ENCODE assay signal across 25 mouse cellular contexts in the genomic region with DNA sequence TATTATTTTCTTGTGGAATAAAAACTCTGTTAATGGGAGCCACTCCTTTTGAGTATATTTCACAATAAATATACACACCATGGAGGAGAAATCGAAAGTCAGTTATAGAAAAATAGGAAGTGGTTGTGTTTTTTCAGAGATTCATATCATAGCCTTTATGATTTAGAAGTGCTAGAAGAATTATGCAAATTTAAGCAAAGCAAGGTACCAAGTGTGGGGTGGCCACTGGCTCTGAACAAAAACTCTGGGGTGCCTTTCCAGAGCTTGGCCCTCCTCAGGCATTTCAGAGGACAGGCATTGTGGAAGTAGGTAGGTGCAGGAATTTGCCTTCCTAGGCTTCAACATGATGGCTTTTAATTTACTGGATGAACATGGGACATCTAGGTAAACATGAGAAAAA. TPM values are rescaled to one million over a fixed set of nuclear protein-coding genes. Genes with fewer than 3 reads are reported as not detected.
DNase-seq lines count a peak whose midpoint lies in the region; ATAC-seq lines count a peak whose summit lies in the region.
"Not testable (repeated sequence)": the region's sequence is repeated elsewhere in the genome, so short reads cannot be mapped to it uniquely, and the experiment has no call there.
"Had no signal": no experiment of that assay in that cellular context is flagged by ENCODE, and none has a peak within 500 bp of the region (broad histone marks: within the 10 kb centered on the region; RNA-seq: fewer than 3 reads in every experiment).

No protein-coding gene starts in this region.

- peak; percentile 38 for ATAC-seq in activated CD4-positive, CD25-positive, alpha-beta regulatory T cell, adult 4 months
- ATAC-seq in common myeloid progenitor, adult 5-6 weeks (replicated peaks; ENCODE audit: low read depth, poor library complexity, severe bottlenecking): peak; percentile 63
- ATAC-seq in inflammation-experienced regulatory T-cells, adult 6 months: peak; percentile 53
- ATAC-seq in megakaryocyte progenitor cell, adult 5-6 weeks (replicated peaks; ENCODE audit: poor library complexity): peak; percentile 42
- peak; percentile 50 for ATAC-seq in neutrophil, adult 5-6 weeks (ENCODE audit: extremely low read depth, insufficient number of reproducible peaks, low FRiP score, poor library complexity, severe bottlenecking)

- not testable (repeated sequence) for H3K27me3 ChIP-seq in splenic B cell, adult 2 months (ENCODE audit: control insufficient read depth, insufficient read depth, low read length, poor library complexity, severe bottlenecking)

- DNase-seq in CD4-positive helper T cell, adult 2 months (ENCODE audit: low read depth, low spot score): peak; percentile 65
- peak; percentile 75 for DNase-seq in splenic B cell, adult 2 months (ENCODE audit: low read depth, low spot score)

- H3K36me3 ChIP-seq in splenic B cell, adult 2 months (ENCODE audit: control insufficient read depth, insufficient read depth, low read length, poor library complexity, severe bottlenecking): not testable (repeated sequence)

RNA-seq across cellular contexts. Expression of a gene that starts 11.6 kb away (rescaled TPM):
- polyA plus RNA-seq in activated CD4-positive, CD25-positive, alpha-beta regulatory T cell, adult 4 months (2017; shearing (Covaris generic)): 100 to 1,000 TPM; 497 to 564 TPM
- 1.7 and 2.1 TPM in 2 replicates for total RNA-seq in common myeloid progenitor, adult 5-6 weeks (2017)
- 100 to 1,000 TPM; 382 to 635 (median 544) TPM for polyA plus RNA-seq in inflammation-experienced regulatory T-cells, adult 6 months (2017; shearing (Covaris generic))
- total RNA-seq in megakaryocyte progenitor cell, adult 5-6 weeks (2015): 0.67 and 2.5 TPM in 2 replicates
- 1.2 and 1.3 TPM in 2 replicates for total RNA-seq in megakaryocyte progenitor cell, adult 5-6 weeks (2017)
- total RNA-seq in neutrophil, adult 5-6 weeks (2017): 335 and 348 TPM in 2 replicates
- total RNA-seq: adrenal gland, adult 2 months; adrenal gland, postnatal 4 days; forebrain, postnatal 0 days; gastrocnemius, adult 2 months had no signal
- polyA plus RNA-seq: adrenal gland, adult 2 months; embryonic facial prominence, embryonic 12.5 days; forebrain, embryonic 11.5 days; forebrain, embryonic 14.5 days; G1E; heart, embryonic 12.5 days; heart, embryonic 15.5 days; hindbrain, embryonic 10.5 days; hindbrain, embryonic 13.5 days; hindbrain, embryonic 16.5 days; intestine, embryonic 14.5 days; Patski had no signal

RNA-seq across cellular contexts. Expression of a gene that starts 19.0 kb away (rescaled TPM):
- polyA plus RNA-seq in activated CD4-positive, CD25-positive, alpha-beta regulatory T cell, adult 4 months (2017; shearing (Covaris generic)): 1,000 to 10,000 TPM; 1,243 to 1,295 TPM
- total RNA-seq in common myeloid progenitor, adult 5-6 weeks (2017): 13.9 and 26.6 TPM in 2 replicates
- 1,000 to 10,000 TPM; 1,170 to 1,320 (median 1,200) TPM for polyA plus RNA-seq in inflammation-experienced regulatory T-cells, adult 6 months (2017; shearing (Covaris generic))
- total RNA-seq in megakaryocyte progenitor cell, adult 5-6 weeks (2015): 44.8 and 47.0 TPM in 2 replicates
- 19.8 and 24.4 TPM in 2 replicates for total RNA-seq in megakaryocyte progenitor cell, adult 5-6 weeks (2017)
- total RNA-seq in neutrophil, adult 5-6 weeks (2017): 108 and 112 TPM in 2 replicates
- polyA plus RNA-seq: Patski had no signal

RNA-seq across cellular contexts. Expression of a gene that starts 28.1 kb away (rescaled TPM):
- polyA plus RNA-seq in activated CD4-positive, CD25-positive, alpha-beta regulatory T cell, adult 4 months (2017; shearing (Covaris generic)): 10 to 100 TPM; 12.5 to 13.3 TPM
- 108 and 113 TPM in 2 replicates for total RNA-seq in common myeloid progenitor, adult 5-6 weeks (2017)
- 10 to 100 TPM; 17.0 to 36.7 (median 21.0) TPM for polyA plus RNA-seq in inflammation-experienced regulatory T-cells, adult 6 months (2017; shearing (Covaris generic))
- 181 and 238 TPM in 2 replicates for total RNA-seq in megakaryocyte progenitor cell, adult 5-6 weeks (2015)
- 142 and 174 TPM in 2 replicates for total RNA-seq in megakaryocyte progenitor cell, adult 5-6 weeks (2017)
- 34.3 and 38.1 TPM in 2 replicates for total RNA-seq in neutrophil, adult 5-6 weeks (2017)
- polyA plus RNA-seq: Patski had no signal

RNA-seq across cellular contexts. Expression of a gene that starts 39.3 kb away (rescaled TPM):
- 1 to 10 TPM; 4.1 to 4.9 TPM for polyA plus RNA-seq in activated CD4-positive, CD25-positive, alpha-beta regulatory T cell, adult 4 months (2017; shearing (Covaris generic))
- total RNA-seq in common myeloid progenitor, adult 5-6 weeks (2017): not detected in 2 replicates
- polyA plus RNA-seq in inflammation-experienced regulatory T-cells, adult 6 months (2017; shearing (Covaris generic)): 1 to 10 TPM; 2.1 to 5.3 (median 3.7) TPM
- not detected in 2 replicates for total RNA-seq in megakaryocyte progenitor cell, adult 5-6 weeks (2015)
- total RNA-seq in megakaryocyte progenitor cell, adult 5-6 weeks (2017): not detected in 2 replicates
- 0.58 TPM in 1 of 2 replicates, not detected in the other for total RNA-seq in neutrophil, adult 5-6 weeks (2017)
- total RNA-seq: CH12.LX; forebrain, postnatal 0 days had no signal
- polyA plus RNA-seq: forebrain, embryonic 14.5 days; forebrain, postnatal 0 days; frontal cortex, adult 2 months; G1E; hindbrain, embryonic 13.5 days; hindbrain, embryonic 16.5 days had no signal

RNA-seq across cellular contexts. Expression of a gene that starts 53.9 kb away (rescaled TPM):
- polyA plus RNA-seq in activated CD4-positive, CD25-positive, alpha-beta regulatory T cell, adult 4 months (2017; shearing (Covaris generic)): 1,000 to 10,000 TPM; 2,094 to 2,461 TPM
- 3.1 and 10.3 TPM in 2 replicates for total RNA-seq in common myeloid progenitor, adult 5-6 weeks (2017)
- 1,000 to 10,000 TPM; 2,395 to 2,899 (median 2,705) TPM for polyA plus RNA-seq in inflammation-experienced regulatory T-cells, adult 6 months (2017; shearing (Covaris generic))
- total RNA-seq in megakaryocyte progenitor cell, adult 5-6 weeks (2015): 4.8 and 5.3 TPM in 2 replicates
- 0.88 and 1.00 TPM in 2 replicates for total RNA-seq in megakaryocyte progenitor cell, adult 5-6 weeks (2017)
- total RNA-seq in neutrophil, adult 5-6 weeks (2017): 44.8 and 59.4 TPM in 2 replicates
- total RNA-seq: CH12.LX; forebrain, postnatal 0 days; gastrocnemius, adult 2 months had no signal
- polyA plus RNA-seq: embryonic facial prominence, embryonic 12.5 days; embryonic facial prominence, embryonic 15.5 days; forebrain, embryonic 11.5 days; forebrain, embryonic 14.5 days; forebrain, postnatal 0 days; G1E; heart, embryonic 12.5 days; hindbrain, embryonic 10.5 days; hindbrain, embryonic 13.5 days; hindbrain, embryonic 16.5 days had no signal

Comparison
In these comparisons a context has a peak if more than half of its experiments do, and no peak if none do; other contexts are left out.
1. Peak in every context shown above with its lines: DNase-seq and ATAC-seq.
2. RNA of a gene that starts 11.6 kb away (total RNA-seq): 335 to 348 TPM in neutrophil, adult 5-6 weeks; 1.7 to 2.1 TPM in common myeloid progenitor, adult 5-6 weeks and 0.67 to 2.5 TPM in megakaryocyte progenitor cell, adult 5-6 weeks; every median in the first group is over 10 times any median in the second.